Mouse (Mus musculus): ENCODE measurements around the gene Spsb2.

Gene Spsb2

DNA sequence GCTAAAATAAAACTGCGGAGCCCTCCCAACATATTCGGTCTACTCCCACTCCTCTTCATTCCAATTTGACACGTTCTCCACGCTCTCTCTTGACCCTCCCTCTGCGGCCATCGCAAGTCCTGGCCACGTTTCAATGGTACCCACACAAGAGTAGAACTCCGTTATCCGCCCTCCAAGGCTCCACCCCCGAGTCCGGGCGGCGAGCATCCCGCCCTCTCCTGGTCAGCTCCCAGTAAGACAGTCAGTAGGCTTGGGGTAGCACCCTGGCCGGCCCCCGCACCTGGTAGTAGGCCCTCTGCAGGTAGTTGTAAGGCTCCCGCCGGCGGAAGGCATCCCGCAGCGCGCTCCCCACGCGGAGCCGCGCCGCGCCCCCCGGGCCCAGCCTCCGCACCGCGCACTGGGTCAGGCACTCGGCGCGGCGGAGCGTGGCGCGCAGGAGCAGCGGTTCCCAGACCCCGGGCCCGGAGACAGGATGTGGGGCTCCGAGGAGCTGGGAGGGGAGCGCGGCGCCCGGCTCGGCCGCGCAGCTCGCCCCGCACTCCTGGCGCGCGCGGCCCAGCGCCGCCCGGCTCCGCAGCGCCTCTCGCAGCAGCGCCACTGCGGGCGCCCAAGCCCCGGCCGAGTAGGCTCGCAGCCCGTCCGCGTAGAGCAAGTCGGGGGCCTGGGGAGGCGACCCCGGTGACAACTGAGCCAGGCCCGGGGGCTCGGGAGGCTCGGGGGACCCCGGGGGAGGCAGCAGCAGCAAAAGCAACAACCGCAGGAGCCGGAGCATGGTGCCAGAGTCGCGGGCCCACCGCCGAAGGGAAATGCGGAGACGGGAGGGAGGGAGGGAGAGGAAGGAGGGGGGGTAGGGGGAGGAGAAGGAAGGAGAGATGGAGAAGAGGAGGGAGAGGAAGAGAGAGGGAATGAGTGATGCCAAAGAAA is 48.7 kb downstream of the Spsb2 start, which contains the start of gene P3h3:
P3h3 (minus strand) TSS at position 837 of the 924 bp plus-strand sequence.
- in situ Hi-C loops (cut with MboI; ENCODE audit: low sequenced_read_pairs) = loop anchor here (10.0 kb wide), 1 partner anchor 168 kb away; no protein-coding TSS in a partner anchor

DNA sequence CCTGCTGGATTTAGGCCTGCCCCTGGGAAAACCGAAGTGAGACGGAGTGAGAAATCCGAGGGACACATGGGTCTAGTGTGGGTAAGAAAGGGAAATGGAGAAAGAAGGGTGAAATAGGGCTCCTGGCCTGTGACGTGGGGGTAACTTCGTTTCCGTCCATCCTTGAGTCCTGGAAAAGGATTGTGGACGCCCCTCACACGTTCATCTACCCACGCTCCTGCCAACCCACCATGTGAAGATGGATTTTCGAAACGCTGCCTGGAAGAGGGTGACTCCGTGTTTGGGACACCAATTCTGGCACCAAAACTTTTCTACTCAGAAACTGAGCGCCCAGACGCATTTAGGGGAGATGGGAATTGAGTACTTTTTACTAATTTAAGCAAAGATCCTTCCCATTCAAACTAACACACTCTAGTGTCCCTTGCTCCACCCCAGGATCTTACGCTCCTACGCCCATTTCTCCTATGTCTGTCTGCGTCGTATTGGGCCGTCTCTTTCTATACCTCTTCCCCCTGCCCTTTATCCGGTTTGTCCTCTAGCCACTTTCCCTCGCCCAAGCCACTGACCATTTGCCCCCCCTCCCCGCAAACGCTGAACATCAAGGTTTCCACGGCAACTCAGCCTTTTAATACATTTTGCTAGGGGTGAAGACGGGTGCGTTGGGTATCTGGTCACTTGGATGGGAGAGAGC is 49.5 kb downstream of the Spsb2 start:
- in situ Hi-C loops (cut with MboI; ENCODE audit: low sequenced_read_pairs) = loop anchor here (10.0 kb wide), 1 partner anchor 167 kb away; no protein-coding TSS in a partner anchor

DNA sequence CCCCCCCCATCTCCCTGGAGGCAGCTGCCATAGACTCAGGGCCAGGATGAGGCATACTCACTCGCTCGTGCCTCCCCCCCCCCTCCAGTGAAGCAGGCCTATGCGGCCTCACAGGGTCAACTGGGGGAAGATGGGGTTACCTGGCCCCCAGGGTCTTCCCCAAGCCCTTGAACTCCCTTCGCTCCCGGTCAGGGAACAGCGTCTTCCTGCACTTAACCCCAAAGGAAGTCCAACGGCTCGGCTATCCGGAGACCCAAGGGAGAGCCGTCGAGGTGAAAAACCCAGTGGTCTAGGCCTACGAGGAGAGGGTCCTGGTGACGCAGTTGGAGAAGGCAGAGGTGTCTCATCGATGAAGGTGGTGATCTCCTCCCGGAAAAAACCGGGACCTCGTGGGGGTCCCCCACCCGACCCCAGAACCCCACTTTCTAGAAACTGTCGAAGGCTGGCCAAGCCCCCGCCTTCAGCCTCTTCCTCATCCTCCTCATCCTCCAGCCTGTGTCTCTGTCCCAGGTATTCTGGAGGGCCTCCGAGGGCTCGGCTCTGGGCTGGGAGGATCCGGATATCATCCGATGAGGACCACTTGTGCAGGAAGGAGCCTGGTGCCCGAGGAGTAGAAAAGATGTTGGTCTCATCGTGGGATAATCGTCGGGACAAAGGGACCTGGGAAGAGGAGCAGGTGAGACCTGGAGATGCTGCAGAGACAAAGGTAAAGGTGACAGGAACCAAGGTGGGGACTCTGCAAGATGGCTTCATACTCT is 50.3 kb downstream of the Spsb2 start:
- in situ Hi-C loops (cut with MboI; ENCODE audit: low sequenced_read_pairs) = loop anchor here (10.0 kb wide), 1 partner anchor 166 kb away; no protein-coding TSS in a partner anchor

DNA sequence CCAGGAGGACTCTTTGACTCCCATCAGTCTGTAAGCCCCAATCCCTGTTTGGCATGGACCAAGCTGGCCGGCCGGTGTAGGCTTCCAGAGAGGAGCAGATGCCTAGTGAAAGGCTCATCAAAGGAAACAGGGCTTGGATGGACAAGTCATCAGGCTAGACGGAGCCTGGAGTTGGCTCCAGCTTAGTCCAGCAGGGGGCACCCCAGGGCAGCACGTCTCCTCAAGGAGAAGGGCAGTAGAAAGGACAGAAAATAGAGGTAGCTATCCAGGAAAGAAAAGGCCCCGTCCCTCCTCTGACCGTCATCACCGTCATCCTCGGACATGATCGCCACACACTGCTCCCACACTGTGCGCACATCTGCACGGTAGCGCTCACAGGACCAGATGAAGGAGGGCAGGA is 51.3 kb downstream of the Spsb2 start:
- in situ Hi-C loops (cut with MboI; ENCODE audit: low sequenced_read_pairs) = loop anchor here (10.0 kb wide), 1 partner anchor 165 kb away; no protein-coding TSS in a partner anchor
